Mouse (Mus musculus) thymus, adult 2 months (tissue): ENCODE data around the gene Pex11g. TPM values are rescaled to one million over a fixed set of nuclear protein-coding genes. Genes with fewer than 3 reads are reported as not detected.

Experiments used
- DNase-seq: peaks from one replicate; pipeline ENCODE4 v3.0.0; 2021
- H3K27ac ChIP-seq: fragments of 200-500 bp; 2 replicates; pipeline ENCODE4 v1.5.1; 2012; ENCODE audit warnings: low read length, control low read depth; ENCODE audit not compliant: control insufficient read depth, insufficient read depth
- H3K27me3 ChIP-seq: fragments of 200-500 bp; 2 replicates; pipeline ENCODE4 v1.6.1; 2012; ENCODE audit warnings: mild to moderate bottlenecking, low read length, moderate library complexity, mixed read lengths; ENCODE audit not compliant: control insufficient read depth, insufficient read depth
- H3K36me3 ChIP-seq: fragments of 200-500 bp; 2 replicates; pipeline ENCODE4 v1.6.1; 2012; ENCODE audit warnings: mild to moderate bottlenecking, low read length, moderate library complexity; ENCODE audit not compliant: control insufficient read depth, insufficient read depth
- H3K4me1 ChIP-seq: fragments of 200-500 bp; replicated peaks from 2 replicates; pipeline ENCODE4 v1.6.1; 2012; ENCODE audit warnings: low read length; ENCODE audit not compliant: control insufficient read depth, insufficient read depth
- H3K4me3 ChIP-seq: fragments of 200-500 bp; 2 replicates; pipeline ENCODE4 v1.5.1; 2012; ENCODE audit warnings: mild to moderate bottlenecking, low read length, control low read depth, moderate library complexity; ENCODE audit not compliant: control insufficient read depth, insufficient read depth
- CTCF ChIP-seq: fragments of 200-500 bp; IDR thresholded peaks from 2 replicates; pipeline ENCODE4 v1.5.1; 2012; ENCODE audit warnings: mild to moderate bottlenecking, control low read depth, low read length, moderate library complexity, borderline replicate concordance; ENCODE audit not compliant: control insufficient read depth, poor library complexity, insufficient read depth; ENCODE audit errors: extremely low read depth
- POLR2A ChIP-seq: fragments of 200-500 bp; IDR thresholded peaks from 2 replicates; pipeline ENCODE4 v1.6.1; 2012; ENCODE audit warnings: mild to moderate bottlenecking, low read length, control low read depth, moderate library complexity; ENCODE audit not compliant: control insufficient read depth, poor library complexity, insufficient read depth; ENCODE audit errors: extremely low read depth
- WGBS: fragments of 180-500 bp; shearing (Covaris S2); methylation state at CpG from one replicate; pipeline ENCODE4 v1.1.7; 2018; 5-methylcytosine and 5-hydroxymethylcytosine counted together
- polyA plus RNA-seq: library from polyadenylated mRNA; depleted of rRNA; stranded (reverse); fragments of >200 nt; gene quantifications from 2 replicates; pipeline ENCODE4 v1.2.3, GENCODE M21; 2012

Pex11g gene
- polyA plus RNA-seq, 1 experiment = 3.1 TPM

- H3K4me3 ChIP-seq = no peak overlapping the region
- no peaks in the 10 kb centered on the region for H3K4me1 ChIP-seq
- 97% methylated on average over 3 of the region's 3 CpGs for WGBS
- no peak for DNase-seq
- H3K36me3 ChIP-seq = peaks cover 97% of the 10 kb centered on the region
- H3K27ac ChIP-seq = no peak overlapping the region
- H3K27me3 ChIP-seq = no peaks in the 10 kb centered on the region
- no peak for TF ChIP-seq CTCF
These were observed 36.4 kb downstream of the Pex11g start for GRCm38 (mm10) chr8:3431113-3431512.

GRCm38 (mm10) chr8:3429966-3430365 is 37.5 kb downstream of the Pex11g start:
- Histone ChIP-seq H3K27me3 (no peaks in the 10 kb centered on the region), H3K4me3 (no peak overlapping the region), H3K27ac (no peak overlapping the region), H3K36me3 (peaks cover 96% of the 10 kb centered on the region), H3K4me1 (no peaks in the 10 kb centered on the region)
- TF ChIP-seq CTCF (no peak), POLR2A (no peak)
- 94% methylated on average over 2 of the region's 2 CpGs for WGBS
- DNase-seq = no peak

DNA sequence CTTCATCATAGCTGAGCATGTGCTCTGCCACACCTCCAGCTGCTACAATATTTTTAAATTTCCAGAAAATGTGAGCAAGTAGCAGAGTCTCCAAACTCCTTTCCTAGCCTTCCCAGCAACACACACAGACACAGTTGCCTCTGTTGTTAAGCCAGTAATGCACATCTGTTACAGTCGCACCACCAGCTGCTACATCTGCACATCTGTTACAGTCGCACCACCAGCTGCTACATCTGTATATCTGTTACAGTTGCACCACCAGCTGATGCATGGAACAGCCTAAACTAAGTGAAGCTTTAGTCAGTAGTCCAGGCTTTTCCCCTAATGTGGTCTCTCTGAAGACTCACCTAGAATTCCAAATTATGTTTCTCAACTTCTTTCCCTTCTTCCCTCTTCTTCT is 39.1 kb downstream of the Pex11g start:
- TF ChIP-seq POLR2A (no peak), CTCF (no peak)
- Histone ChIP-seq H3K4me3 (no peak overlapping the region), H3K36me3 (peaks cover 87% of the 10 kb centered on the region), H3K27me3 (no peaks in the 10 kb centered on the region), H3K27ac (no peak overlapping the region), H3K4me1 (no peaks in the 10 kb centered on the region)
- WGBS = 98% methylated on average over 2 of the region's 2 CpGs
- no peak for DNase-seq

GRCm38 (mm10) chr8:3426211-3426610 is 41.3 kb downstream of the Pex11g start:
- Histone ChIP-seq H3K4me3 (no peak overlapping the region), H3K36me3 (peaks cover 78% of the 10 kb centered on the region), H3K27me3 (no peaks in the 10 kb centered on the region), H3K4me1 (no peaks in the 10 kb centered on the region), H3K27ac (no peak overlapping the region)
- 98% methylated on average over 3 of the region's 3 CpGs for WGBS
- no peak for DNase-seq
- TF ChIP-seq CTCF = no peak
- TF ChIP-seq POLR2A = no peak

GRCm38 (mm10) chr8:3425217-3425616 is 42.3 kb downstream of the Pex11g start:
- Histone ChIP-seq H3K4me1 (no peaks in the 10 kb centered on the region), H3K27ac (no peak overlapping the region), H3K27me3 (no peaks in the 10 kb centered on the region), H3K36me3 (peaks cover 79% of the 10 kb centered on the region), H3K4me3 (no peak overlapping the region)
- DNase-seq = no peak
- no peak for TF ChIP-seq POLR2A
- TF ChIP-seq CTCF = no peak
- 99% methylated on average over 5 of the region's 5 CpGs for WGBS

GRCm38 (mm10) chr8:3421507-3421906 is 46.0 kb downstream of the Pex11g start:
- H3K27ac ChIP-seq = no peak overlapping the region
- WGBS = 97% methylated on average over 5 of the region's 5 CpGs
- H3K27me3 ChIP-seq = no peaks in the 10 kb centered on the region
- H3K36me3 ChIP-seq = peaks cover 57% of the 10 kb centered on the region
- no peaks in the 10 kb centered on the region for H3K4me1 ChIP-seq
- TF ChIP-seq CTCF = no peak
- TF ChIP-seq POLR2A = no peak
- no peak for DNase-seq
- H3K4me3 ChIP-seq = no peak overlapping the region

DNA sequence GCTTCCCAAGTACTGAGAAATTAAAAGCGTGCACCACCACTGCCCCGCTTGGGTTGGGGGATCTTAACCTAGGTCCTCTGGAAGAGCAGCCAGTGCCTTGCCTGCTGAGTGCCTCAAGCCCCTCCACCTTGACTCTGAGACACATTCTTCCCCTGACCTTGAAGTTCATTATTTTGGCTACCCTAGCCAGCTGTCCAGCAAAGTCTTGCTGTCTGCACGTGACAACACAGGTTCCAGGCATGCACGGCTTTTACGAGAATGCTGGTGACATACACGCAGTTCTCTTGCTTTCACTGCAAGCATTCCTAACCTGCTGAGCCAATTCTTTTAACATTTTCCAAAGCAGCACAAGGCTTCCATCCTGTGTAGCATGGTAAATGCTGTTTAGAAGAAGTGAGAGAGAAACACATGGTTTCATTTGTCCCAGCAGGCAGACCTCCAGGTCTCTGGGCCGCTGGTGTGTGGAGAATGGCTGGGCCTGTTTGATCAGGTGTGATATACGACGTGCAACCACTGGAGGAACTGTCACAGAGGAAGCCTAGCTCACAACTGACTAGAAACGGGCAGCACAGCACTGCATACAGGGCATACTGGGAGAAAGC is 47.3 kb downstream of the Pex11g start:
- no peak for DNase-seq
- Histone ChIP-seq H3K27ac (no peak overlapping the region), H3K4me1 (no peaks in the 10 kb centered on the region), H3K4me3 (no peak overlapping the region), H3K27me3 (no peaks in the 10 kb centered on the region), H3K36me3 (peaks cover 50% of the 10 kb centered on the region; the same call in 1 of the 2 replicates)
- 92% methylated on average over 10 of the region's 10 CpGs for WGBS
- no peak for TF ChIP-seq CTCF
- TF ChIP-seq POLR2A = no peak

DNA sequence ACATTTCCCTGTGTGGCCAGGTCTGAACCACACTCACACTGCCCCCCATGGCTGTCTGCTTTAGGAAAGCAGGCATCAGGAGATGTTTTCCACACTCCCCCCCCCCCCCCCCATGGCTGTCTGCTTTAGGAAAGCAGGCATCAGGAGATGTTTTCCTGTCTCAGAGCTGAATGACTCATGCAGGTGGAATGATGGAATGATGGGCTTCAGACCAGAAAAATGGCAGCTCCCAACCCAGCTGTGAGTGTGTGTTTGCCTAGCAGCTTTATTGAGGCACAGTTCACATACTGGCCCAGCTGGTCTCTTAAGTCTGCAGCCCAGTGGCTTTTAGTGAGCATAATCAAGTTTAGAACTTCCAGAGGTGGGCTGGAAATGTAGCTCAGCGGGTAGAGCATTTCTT is 49.4 kb downstream of the Pex11g start:
- 97% methylated on average over 1 of the region's 1 CpGs for WGBS
- Histone ChIP-seq H3K4me1 (no peaks in the 10 kb centered on the region), H3K36me3 (peaks cover 50% of the 10 kb centered on the region), H3K4me3 (no peak overlapping the region), H3K27me3 (no peaks in the 10 kb centered on the region), H3K27ac (no peak overlapping the region)
- TF ChIP-seq POLR2A (no peak), CTCF (no peak)
- DNase-seq = no peak
